Mouse (Mus musculus) G1E-ER4 (cell line): ENCODE results near the gene Map3k19. TPM values are rescaled to one million over a fixed set of nuclear protein-coding genes. Genes with fewer than 3 reads are reported as not detected.

Source experiments
- GATA1 ChIP-seq: IDR thresholded peaks from one replicate; pipeline ENCODE4 v1.8.0; 2012; ENCODE audit warnings: low read length, inconsistent platforms
- polyA plus RNA-seq: library from polyadenylated mRNA; stranded (reverse); fragments of >175 nt; gene quantifications from 2 replicates; pipeline ENCODE4 v1.2.3, GENCODE M21; 2012

Map3k19 gene
- polyA plus RNA-seq, result not detected in 2 replicates

DNA sequence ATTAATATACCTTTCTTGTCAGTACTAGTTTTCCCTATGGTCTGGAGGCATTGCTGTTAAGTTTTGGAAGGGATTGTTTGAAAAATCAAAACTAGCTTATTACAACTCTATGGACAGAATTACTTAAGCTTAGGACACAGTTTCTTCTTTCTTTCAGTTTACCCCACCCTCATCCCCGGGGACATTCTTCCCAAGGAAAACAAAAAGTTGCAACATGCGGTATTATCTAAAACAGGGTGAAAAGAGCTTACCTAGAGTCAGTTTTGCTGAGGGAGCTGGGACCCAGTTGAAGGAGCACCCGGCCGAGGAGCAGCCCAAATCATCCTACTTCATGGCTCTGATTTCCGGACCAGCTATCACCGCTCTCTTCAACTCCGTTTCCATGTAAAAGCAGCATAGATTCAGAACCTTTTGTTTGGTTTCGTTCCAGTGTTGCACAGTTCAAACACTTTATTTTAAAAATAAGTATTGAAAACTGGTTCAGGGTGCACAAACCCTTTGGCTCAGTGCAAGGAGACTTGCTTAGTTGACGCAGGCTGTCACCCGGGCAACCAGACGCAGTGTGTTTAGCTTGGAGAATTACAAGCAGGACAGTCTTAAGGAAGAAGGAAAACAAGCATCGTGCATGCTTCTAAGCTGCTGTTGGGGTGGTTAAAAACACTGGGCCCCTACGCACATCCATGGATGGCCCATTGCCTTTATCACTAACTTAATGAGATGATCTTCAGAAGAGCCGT lies at the start of gene Map3k19:
Map3k19 (minus strand) TSS at position 546 of the 737 bp plus-strand sequence.
- TF ChIP-seq GATA1, result no peak

DNA sequence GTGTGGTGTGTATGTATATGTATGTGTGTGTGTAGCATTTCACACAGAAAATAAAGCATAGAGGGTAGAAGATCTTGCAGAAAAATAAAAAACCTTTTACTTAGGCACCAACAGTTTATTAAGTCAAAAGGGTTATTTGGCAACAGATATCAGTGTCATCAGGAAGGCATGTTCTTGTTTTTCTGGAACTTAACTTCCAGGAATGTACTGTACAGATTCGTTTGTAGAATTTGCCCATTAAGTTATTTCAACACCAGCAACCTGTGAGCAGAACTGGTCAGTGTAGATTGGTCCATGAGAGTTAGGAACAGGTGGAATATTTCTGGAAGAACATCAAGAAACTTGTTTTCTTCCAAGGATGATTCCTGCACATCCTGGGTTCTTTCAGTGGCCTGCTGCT lies 44.6 kb upstream of the Map3k19 start:
- no peak for TF ChIP-seq GATA1

DNA sequence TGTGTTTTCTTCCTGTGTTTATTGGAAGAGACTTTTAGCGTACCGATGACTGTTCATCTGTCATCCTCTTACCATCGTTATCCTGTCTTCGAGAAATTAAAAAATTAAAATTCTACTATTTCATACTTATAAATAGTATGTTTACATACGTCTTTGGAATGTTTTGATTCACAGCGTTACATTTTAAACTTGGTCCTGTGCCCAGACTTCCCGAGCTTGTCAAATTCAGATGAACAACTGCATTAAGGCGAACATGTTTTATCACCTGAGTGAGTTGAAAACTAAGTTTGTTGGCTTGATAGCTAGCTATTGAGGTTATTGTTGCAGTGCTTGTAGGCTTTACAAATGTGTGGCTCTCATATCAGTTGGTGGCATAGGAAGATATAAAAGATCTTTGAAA lies 14.4 kb upstream of the Map3k19 start:
- no peak for TF ChIP-seq GATA1

DNA sequence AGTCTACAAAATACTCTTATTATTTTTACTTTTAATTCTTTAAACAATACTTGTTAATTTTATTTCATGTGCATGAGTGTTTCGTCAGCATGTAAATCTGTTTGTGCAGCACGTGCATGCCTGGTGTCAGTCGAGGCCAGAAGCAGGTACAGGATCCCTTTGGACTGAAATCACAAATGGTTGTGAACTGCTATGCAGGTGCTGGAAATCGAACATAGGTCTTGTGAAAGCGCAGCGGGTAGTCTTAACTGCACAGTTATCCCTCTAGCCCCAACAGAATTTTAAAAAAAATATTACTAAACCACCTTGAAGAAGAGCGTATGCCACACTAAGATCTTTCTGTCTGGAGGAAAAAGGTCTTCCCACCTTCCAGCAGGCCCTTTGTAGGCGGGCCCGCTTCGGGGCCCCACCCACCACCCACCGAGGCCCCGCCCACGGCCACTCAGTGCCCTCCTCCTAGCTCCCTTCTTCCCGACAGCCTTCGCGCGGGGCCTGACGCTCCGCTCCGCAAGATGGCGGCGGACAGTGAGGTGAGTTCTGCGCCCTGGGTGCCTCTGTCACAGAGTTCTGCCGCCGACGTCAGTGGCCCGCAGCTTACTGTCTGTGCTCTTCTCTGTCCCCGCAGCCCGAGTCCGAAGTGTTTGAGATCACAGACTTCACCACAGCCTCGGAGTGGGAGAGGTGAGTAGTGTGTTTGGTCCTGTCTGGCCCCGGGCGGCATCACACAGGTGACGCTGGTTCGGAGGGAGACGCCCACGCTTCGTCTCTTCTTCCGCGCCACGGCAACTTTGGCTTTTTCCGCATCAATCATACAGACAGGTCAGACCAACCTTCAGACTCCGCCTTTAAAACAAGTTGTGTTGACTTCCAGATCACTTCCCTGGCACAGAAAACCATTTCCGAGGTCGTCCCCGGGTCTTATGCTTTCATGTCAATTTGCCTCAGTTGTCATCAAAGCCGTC lies 13.8 kb upstream of the Map3k19 start, which contains the start of gene Rab3gap1:
Rab3gap1 (plus strand) TSS at position 474 of the 962 bp plus-strand sequence.
- TF ChIP-seq GATA1, result no peak

DNA sequence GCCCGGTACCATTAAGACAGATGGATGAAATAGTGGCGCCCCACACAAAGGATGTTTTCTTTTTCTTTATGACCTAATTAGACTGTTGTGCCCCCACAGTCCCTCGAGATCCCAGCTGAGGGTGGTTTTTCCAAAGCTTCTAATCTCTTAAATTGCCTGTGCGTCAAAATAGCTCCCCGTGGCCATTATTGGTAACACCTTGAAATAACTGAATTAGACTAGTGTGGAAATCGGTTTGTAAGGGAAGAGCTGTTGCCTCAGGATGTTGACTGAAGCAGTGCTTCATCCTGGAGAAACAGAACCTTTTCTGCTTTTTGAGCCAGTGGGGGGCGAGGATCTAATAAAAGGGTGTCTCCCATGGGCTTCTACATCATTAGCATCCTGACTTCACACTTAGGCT lies 9.0 kb upstream of the Map3k19 start:
- TF ChIP-seq GATA1, result no peak

- no peak for TF ChIP-seq GATA1
Observed at GRCm38 (mm10) chr1:127861900-127862299, 7.1 kb upstream of the Map3k19 start.

DNA sequence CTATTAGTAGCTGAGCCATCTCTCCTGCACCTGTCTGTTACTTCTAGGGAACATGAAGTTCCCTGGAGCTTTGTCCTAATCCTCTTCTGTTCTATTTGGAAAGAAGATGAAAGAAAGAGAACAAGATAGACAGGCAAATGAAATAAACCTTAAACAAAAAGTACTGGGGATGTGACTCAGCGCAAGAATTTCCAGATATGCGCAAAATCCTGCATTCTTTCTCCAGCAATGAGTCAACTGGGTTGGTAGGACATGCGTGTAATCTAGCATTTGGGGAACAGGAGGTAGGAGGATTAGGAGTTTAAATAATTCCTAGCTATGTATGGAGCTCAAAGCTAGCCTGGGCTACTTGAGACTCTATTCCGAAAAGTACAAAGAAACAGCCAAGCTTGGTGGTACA lies 5.7 kb upstream of the Map3k19 start:
- no peak for TF ChIP-seq GATA1

DNA sequence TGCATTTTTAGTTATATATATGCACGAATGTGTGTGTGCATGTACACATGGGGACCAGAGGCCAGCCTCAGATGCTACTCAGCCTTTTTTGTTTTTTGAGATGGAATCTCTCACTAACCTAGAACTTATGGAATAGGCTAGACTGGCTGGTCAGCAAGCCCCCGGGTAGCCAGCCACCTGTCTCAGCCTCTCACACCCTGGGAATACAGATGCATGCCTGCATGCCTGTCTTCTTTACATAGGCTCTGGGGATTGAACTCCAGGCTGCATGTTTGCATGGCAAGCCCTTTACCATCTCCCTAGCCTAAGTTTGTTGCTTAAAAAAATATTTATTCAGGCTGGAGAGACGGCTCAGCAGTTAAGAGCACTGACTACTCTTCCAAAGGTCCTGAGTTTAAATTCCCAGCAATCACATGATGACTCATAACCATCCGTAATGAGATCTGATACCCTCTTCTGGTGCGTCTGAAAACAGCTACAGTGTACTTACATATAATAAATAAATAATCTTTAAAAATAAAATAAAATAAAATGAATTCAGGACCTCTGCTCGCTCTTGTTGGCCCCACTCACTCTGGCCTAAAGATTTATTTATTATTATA lies 5.1 kb upstream of the Map3k19 start:
- no peak for TF ChIP-seq GATA1

DNA sequence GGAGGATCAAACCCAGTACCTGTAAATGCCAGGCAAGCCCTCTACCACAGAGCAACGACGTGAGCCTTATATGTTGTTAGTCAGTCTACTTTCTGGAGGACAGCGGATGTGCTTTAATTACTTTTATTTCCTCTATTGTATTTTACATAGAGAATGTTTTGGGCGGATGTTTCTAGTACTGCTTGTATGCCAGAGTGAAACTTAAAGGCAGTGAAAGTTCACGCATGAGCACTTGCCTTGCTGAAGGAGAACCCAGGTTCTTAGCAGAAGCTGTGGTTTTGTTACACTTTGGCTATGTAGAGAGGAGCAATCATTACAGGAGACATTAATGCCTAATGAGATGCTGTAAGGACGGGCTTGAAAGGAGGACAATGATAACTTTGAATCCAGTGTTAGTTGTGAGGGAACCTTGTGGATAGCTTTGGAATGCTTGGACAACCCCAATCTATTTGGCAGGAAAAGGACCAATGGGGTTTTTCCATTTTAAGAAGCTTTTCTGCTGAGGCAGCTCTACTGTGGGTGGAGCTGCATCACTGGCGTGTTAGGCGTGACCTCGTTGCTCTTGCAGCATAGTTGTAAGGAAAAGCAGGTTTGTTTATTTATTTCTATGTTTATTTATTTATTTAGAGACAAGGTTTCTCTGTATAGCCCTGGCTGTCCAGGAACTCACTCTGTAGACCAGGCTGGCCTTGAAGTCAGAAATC lies 4.3 kb upstream of the Map3k19 start:
- TF ChIP-seq GATA1, result no peak

DNA sequence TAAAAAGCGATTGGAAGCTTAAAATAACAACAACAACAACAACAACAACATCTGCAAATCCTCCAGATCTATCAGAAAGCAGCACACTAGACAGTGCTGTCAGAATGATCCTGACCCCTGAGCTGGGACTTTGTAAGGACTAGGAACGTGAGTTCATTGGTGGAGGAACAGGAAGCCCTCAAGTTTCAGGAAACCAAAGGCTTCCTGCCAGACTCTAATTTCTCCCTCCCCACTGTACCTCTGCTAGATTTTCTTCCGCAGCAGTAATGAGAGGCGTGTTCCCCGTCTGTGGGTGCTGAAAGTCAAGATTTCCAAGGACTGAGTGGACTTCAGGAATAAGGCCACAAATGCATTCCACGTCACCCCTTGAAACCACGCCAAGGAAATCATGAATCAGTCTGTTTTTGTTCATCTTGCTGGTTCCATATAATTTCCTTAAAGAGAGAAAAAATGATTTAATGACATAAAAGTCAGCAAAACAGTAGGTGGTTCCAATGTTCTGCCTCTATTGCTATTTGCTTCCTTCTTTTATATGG lies 4.7 kb downstream of the Map3k19 start:
- no peak for TF ChIP-seq GATA1

GRCm38 (mm10) chr1:127845472-127845871 lies 9.4 kb downstream of the Map3k19 start:
- TF ChIP-seq GATA1, result no peak

DNA sequence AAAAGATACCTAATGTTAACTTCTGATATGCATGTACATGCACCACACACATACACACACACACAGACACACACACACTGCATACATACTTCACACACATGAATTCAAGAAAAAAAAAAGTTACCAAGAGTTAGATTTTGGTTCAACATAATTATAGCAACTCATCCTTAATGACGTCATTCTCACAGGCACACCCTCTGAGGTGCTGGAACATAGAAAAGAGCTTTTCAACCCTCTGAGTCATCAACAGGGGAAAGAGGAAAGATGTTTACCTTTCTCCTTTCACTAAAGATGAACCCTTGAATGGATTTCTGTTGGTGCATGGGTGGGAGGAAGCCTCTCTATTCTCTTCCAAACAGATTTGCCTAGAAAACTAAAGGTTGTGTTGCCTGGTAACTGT lies 16.2 kb downstream of the Map3k19 start:
- TF ChIP-seq GATA1, result no peak

DNA sequence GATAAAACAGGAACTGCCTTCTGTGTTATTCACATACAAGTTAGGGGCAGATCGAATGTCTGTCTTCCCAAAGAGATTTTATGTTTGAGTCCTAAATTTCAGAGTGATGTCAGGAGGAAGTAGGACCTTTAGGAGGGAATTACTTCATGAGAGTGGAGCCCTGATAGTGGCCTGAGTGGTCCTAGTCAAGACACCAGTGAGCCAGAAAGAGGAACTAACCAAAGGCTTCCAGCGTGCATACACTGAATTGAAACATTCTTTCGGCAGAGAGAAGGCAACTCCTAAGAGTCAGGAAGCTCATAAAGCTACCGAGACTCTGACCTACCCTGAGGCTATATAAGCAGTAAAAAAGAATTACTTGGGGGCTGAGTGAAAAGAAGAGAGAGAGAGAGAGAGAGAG lies 18.2 kb downstream of the Map3k19 start:
- no peak for TF ChIP-seq GATA1

DNA sequence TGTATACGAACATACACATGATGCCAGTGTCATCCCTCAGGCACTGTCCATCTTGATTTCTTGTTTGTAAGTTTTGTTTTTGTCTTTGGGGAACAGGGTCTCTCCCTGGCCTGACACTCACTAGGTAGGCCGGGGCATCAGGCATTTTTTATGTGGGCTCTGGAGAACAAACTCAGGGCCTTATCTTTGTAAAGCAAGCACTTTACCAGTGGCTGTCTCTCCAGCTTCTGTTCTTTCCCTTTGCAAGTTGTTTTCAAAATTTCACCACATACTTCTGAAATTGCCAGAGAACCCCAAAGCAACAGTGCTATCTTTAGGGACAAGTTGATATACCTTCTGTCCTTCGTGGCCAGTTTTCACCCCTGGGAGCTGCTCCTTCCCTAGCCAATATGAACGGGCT lies 20.6 kb downstream of the Map3k19 start:
- TF ChIP-seq GATA1, result no peak

DNA sequence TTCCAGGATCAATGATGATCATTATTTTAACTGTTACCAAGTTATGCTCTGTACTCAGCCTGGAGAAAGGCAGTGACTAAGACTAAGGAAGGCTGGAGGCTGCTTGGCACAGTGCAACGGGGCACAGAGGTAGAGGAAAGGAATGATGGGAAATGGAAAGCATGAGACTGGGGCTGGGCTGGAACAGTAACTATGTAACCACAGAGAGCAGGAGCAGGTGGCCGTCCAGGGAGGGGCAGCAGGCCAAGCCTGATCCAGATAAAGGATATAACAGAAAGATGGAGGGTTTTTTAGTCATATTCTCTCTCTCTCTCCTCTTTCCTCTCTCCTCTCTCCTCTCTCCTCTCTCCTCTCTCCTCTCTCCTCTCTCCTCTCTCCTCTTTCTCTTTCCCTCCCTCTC lies 21.1 kb downstream of the Map3k19 start:
- TF ChIP-seq GATA1, result no peak
